Comparison of ENCODE assay signal across 8 mouse cellular contexts in genomic region chr2:156180824-156181590, GRCm38 (mm10). TPM values are rescaled to one million over a fixed set of nuclear protein-coding genes. Genes with fewer than 3 reads are reported as not detected.
DNase-seq lines count a peak whose midpoint lies in the region; ATAC-seq and TF ChIP-seq lines count a peak whose summit lies in the region.

No protein-coding gene starts in this region.

- peaks cover 2% of the 10 kb centered on the region for H3K36me3 ChIP-seq in embryonic facial prominence, embryonic 11.5 days (replicated peaks; ENCODE audit: control insufficient read depth, insufficient read depth, low read depth, low read length)
- H3K36me3 ChIP-seq in neural tube, embryonic 12.5 days: peaks cover 17% of the 10 kb centered on the region

- H3K9ac ChIP-seq in embryonic facial prominence, embryonic 11.5 days (replicated peaks; ENCODE audit: low read length): peak overlapping the region; percentile 71
- peak overlapping the region; percentile 74 for H3K9ac ChIP-seq in neural tube, embryonic 12.5 days

- no peaks in the 10 kb centered on the region for H3K9me3 ChIP-seq in embryonic facial prominence, embryonic 11.5 days (replicated peaks; ENCODE audit: control insufficient read depth, low read length)
- H3K9me3 ChIP-seq in neural tube, embryonic 12.5 days: no peaks in the 10 kb centered on the region

- peaks cover 17% of the 10 kb centered on the region for H3K4me1 ChIP-seq in lung, adult 2 months (ENCODE audit: control insufficient read depth, insufficient read depth, low read length)
- no peaks in the 10 kb centered on the region; the same call in 1 of the 2 replicates for H3K4me1 ChIP-seq in embryonic facial prominence, embryonic 11.5 days (ENCODE audit: control insufficient read depth, insufficient read depth, low read length)
- H3K4me1 ChIP-seq in neural tube, embryonic 12.5 days: peaks cover 21% of the 10 kb centered on the region

- ATAC-seq in embryonic facial prominence, embryonic 11.5 days (replicated peaks; ENCODE audit: insufficient number of reproducible peaks, low FRiP score, low TSS enrichment, low read depth): no peak
- peak; percentile 0 for ATAC-seq in inflammation-experienced regulatory T-cells, adult 6 months
- no peak for ATAC-seq in neural tube, embryonic 12.5 days (ENCODE audit: low FRiP score, low read depth)
- ATAC-seq in cerebellum, adult (ENCODE audit: insufficient number of reproducible peaks, low FRiP score, low TSS enrichment): no peak

- peak overlapping the region; percentile 77 for H3K4me3 ChIP-seq in lung, adult 2 months (replicated peaks; ENCODE audit: extremely low read depth, low read depth, low read length)
- H3K4me3 ChIP-seq in embryonic facial prominence, embryonic 11.5 days (ENCODE audit: low read depth, low read length): peak overlapping the region; percentile 84
- H3K4me3 ChIP-seq in neural tube, embryonic 12.5 days: peak overlapping the region; percentile 99

- no peak for TF ChIP-seq POLR2A in lung, adult 2 months (IDR thresholded peaks at IDR 0.05; ENCODE audit: borderline replicate concordance, extremely low read depth, low read depth, low read length)

- H3K27ac ChIP-seq in embryonic facial prominence, embryonic 11.5 days (replicated peaks; ENCODE audit: low read depth, low read length): peak overlapping the region; percentile 70
- H3K27ac ChIP-seq in neural tube, embryonic 12.5 days: peak overlapping the region; percentile 94

- 7% methylated on average over 8 of the region's 8 CpGs for whole genome bisulfite sequencing in lung, adult 2 months
- 19% methylated on average over 8 of the region's 8 CpGs for WGBS in embryonic facial prominence, embryonic 11.5 days
- 21% methylated on average over 8 of the region's 8 CpGs for WGBS in neural tube, embryonic 12.5 days

- no peak for TF ChIP-seq CTCF in lung, adult 2 months (IDR thresholded peaks at IDR 0.05; ENCODE audit: insufficient read depth, low read length)

- H3K4me2 ChIP-seq in embryonic facial prominence, embryonic 11.5 days (ENCODE audit: low read depth, low read length): peak overlapping the region; percentile 75
- peak overlapping the region; percentile 61 for H3K4me2 ChIP-seq in neural tube, embryonic 12.5 days (replicated peaks)

- no peaks in the 10 kb centered on the region for H3K27me3 ChIP-seq in embryonic facial prominence, embryonic 11.5 days (ENCODE audit: control insufficient read depth, insufficient read depth, low read length)
- no peaks in the 10 kb centered on the region for H3K27me3 ChIP-seq in neural tube, embryonic 12.5 days (replicated peaks)

- DNase-seq in lung, adult 2 months: no peak
- no peak for DNase-seq in lung, adult 18-20 months
- no peak for DNase-seq in embryonic facial prominence, embryonic 11.5 days (ENCODE audit: low spot score)
- no peak for DNase-seq in layer of hippocampus, adult 11-12 months (ENCODE audit: low spot score)
- DNase-seq in yolk sac, embryonic 10.5 days (ENCODE audit: low spot score): no peak

RNA-seq across cellular contexts. Expression of gene Rbm39, which starts 1.0 kb away (rescaled TPM):
- polyA plus RNA-seq in lung, adult 2 months (2012; rRNA removed): 65.2 and 81.0 TPM in 2 replicates
- polyA plus RNA-seq in embryonic facial prominence, embryonic 11.5 days (2014; fragmentation: Nextera tagmentation; extraction: Ambion mirVana): 678 and 756 TPM in 2 replicates
- polyA plus RNA-seq in inflammation-experienced regulatory T-cells, adult 6 months (2017; shearing (Covaris generic)): 100 to 1,000 TPM; 572 to 796 (median 746) TPM
- 583 and 625 TPM in 2 replicates for polyA plus RNA-seq in neural tube, embryonic 12.5 days (2016; fragmentation: Nextera tagmentation; extraction: Ambion mirVana)

RNA-seq across cellular contexts. Expression of gene Phf20, which starts 15.3 kb away (rescaled TPM):
- polyA plus RNA-seq in lung, adult 2 months (2012; rRNA removed): 15.8 and 19.9 TPM in 2 replicates
- 88.3 and 89.2 TPM in 2 replicates for polyA plus RNA-seq in embryonic facial prominence, embryonic 11.5 days (2014; fragmentation: Nextera tagmentation; extraction: Ambion mirVana)
- polyA plus RNA-seq in inflammation-experienced regulatory T-cells, adult 6 months (2017; shearing (Covaris generic)): 100 to 1,000 TPM in 1 of 3 experiments, 10 to 100 TPM in 2; 56.7 to 100 (median 81.3) TPM
- polyA plus RNA-seq in neural tube, embryonic 12.5 days (2016; fragmentation: Nextera tagmentation; extraction: Ambion mirVana): 91.0 and 91.9 TPM in 2 replicates

RNA-seq across cellular contexts. Expression of gene Nfs1, which starts 37.0 kb away (rescaled TPM):
- 40.6 and 42.8 TPM in 2 replicates for polyA plus RNA-seq in lung, adult 2 months (2012; rRNA removed)
- 33.5 and 34.0 TPM in 2 replicates for polyA plus RNA-seq in embryonic facial prominence, embryonic 11.5 days (2014; fragmentation: Nextera tagmentation; extraction: Ambion mirVana)
- polyA plus RNA-seq in inflammation-experienced regulatory T-cells, adult 6 months (2017; shearing (Covaris generic)): 10 to 100 TPM; 34.3 to 43.0 (median 36.7) TPM
- 34.4 and 34.6 TPM in 2 replicates for polyA plus RNA-seq in neural tube, embryonic 12.5 days (2016; fragmentation: Nextera tagmentation; extraction: Ambion mirVana)

RNA-seq across cellular contexts. Expression of gene Romo1, which starts 37.2 kb away (rescaled TPM):
- polyA plus RNA-seq in lung, adult 2 months (2012; rRNA removed): 203 and 218 TPM in 2 replicates
- polyA plus RNA-seq in embryonic facial prominence, embryonic 11.5 days (2014; fragmentation: Nextera tagmentation; extraction: Ambion mirVana): 356 and 375 TPM in 2 replicates
- 100 to 1,000 TPM; 144 to 170 (median 160) TPM for polyA plus RNA-seq in inflammation-experienced regulatory T-cells, adult 6 months (2017; shearing (Covaris generic))
- 445 and 476 TPM in 2 replicates for polyA plus RNA-seq in neural tube, embryonic 12.5 days (2016; fragmentation: Nextera tagmentation; extraction: Ambion mirVana)

RNA-seq across cellular contexts. Expression of gene Gm28036, which starts 54.1 kb away (rescaled TPM):
- 5.1 and 6.5 TPM in 2 replicates for polyA plus RNA-seq in lung, adult 2 months (2012; rRNA removed)
- 20.1 and 23.8 TPM in 2 replicates for polyA plus RNA-seq in embryonic facial prominence, embryonic 11.5 days (2014; fragmentation: Nextera tagmentation; extraction: Ambion mirVana)
- polyA plus RNA-seq in inflammation-experienced regulatory T-cells, adult 6 months (2017; shearing (Covaris generic)): 10 to 100 TPM in 1 of 3 experiments, 1 to 10 TPM in 2; 5.9 to 12.5 (median 10.0) TPM
- polyA plus RNA-seq in neural tube, embryonic 12.5 days (2016; fragmentation: Nextera tagmentation; extraction: Ambion mirVana): 27.9 and 30.2 TPM in 2 replicates
